Mouse (Mus musculus) thymus, postnatal 25 days (tissue): ENCODE measurements around the gene 9930022D16Rik.

ENCODE experiments used
- DNase-seq: peaks from one replicate; pipeline ENCODE4 v3.0.0; 2022

Gene 9930022D16Rik

GRCm38 (mm10) chr11:109413617-109414016 is at the start of gene 9930022D16Rik:
Gene 9930022D16Rik (plus strand): TSS chr11:109413917.
- no peak for DNase-seq

GRCm38 (mm10) chr11:109364337-109364736 is 49.4 kb upstream of the 9930022D16Rik start:
- DNase-seq, result no peak

GRCm38 (mm10) chr11:109364881-109365280 is 48.8 kb upstream of the 9930022D16Rik start:
- DNase-seq, result no peak

GRCm38 (mm10) chr11:109365818-109366217 is 47.9 kb upstream of the 9930022D16Rik start:
- no peak for DNase-seq

- DNase-seq, result no peak
Measured at GRCm38 (mm10) chr11:109366802-109367579, 46.7 kb upstream of the 9930022D16Rik start.

GRCm38 (mm10) chr11:109369026-109369637 is 44.6 kb upstream of the 9930022D16Rik start:
- no peak for DNase-seq

GRCm38 (mm10) chr11:109375412-109375811 is 38.3 kb upstream of the 9930022D16Rik start:
- peak; percentile 27 for DNase-seq

- DNase-seq, result no peak
Measured at GRCm38 (mm10) chr11:109376484-109377143, 37.1 kb upstream of the 9930022D16Rik start.

GRCm38 (mm10) chr11:109377477-109377876 is 36.2 kb upstream of the 9930022D16Rik start:
- no peak for DNase-seq

- DNase-seq, result no peak
Measured at GRCm38 (mm10) chr11:109378051-109378450, 35.7 kb upstream of the 9930022D16Rik start.

- DNase-seq, result no peak
Measured at GRCm38 (mm10) chr11:109380662-109381061, 33.1 kb upstream of the 9930022D16Rik start.

- no peak for DNase-seq
Measured at GRCm38 (mm10) chr11:109385296-109385695, 28.4 kb upstream of the 9930022D16Rik start.

- DNase-seq, result no peak
Measured at GRCm38 (mm10) chr11:109389046-109389445, 24.7 kb upstream of the 9930022D16Rik start.

GRCm38 (mm10) chr11:109391200-109391599 is 22.5 kb upstream of the 9930022D16Rik start:
- no peak for DNase-seq

GRCm38 (mm10) chr11:109391760-109392159 is 22.0 kb upstream of the 9930022D16Rik start:
- no peak for DNase-seq

- DNase-seq, result no peak
Measured at GRCm38 (mm10) chr11:109392601-109393000, 21.1 kb upstream of the 9930022D16Rik start.

- no peak for DNase-seq
Measured at GRCm38 (mm10) chr11:109394758-109395157, 19.0 kb upstream of the 9930022D16Rik start.

- no peak for DNase-seq
Measured at GRCm38 (mm10) chr11:109395291-109395690, 18.4 kb upstream of the 9930022D16Rik start.

- no peak for DNase-seq
Measured at GRCm38 (mm10) chr11:109406431-109406830, 7.3 kb upstream of the 9930022D16Rik start.

GRCm38 (mm10) chr11:109410197-109410980 is 3.3 kb upstream of the 9930022D16Rik start:
- DNase-seq, result no peak

GRCm38 (mm10) chr11:109414802-109415201 is 1.1 kb downstream of the 9930022D16Rik start:
- no peak for DNase-seq

GRCm38 (mm10) chr11:109416709-109417420 is 3.1 kb downstream of the 9930022D16Rik start:
- DNase-seq, result no peak
